Mouse (Mus musculus) G1E (cell line): Measurements from ENCODE around the gene Ctdspl. TPM values are rescaled to one million over a fixed set of nuclear protein-coding genes. Genes with fewer than 3 reads are reported as not detected.

Experiments
- ATAC-seq: 2 replicates; pipeline ENCODE4 v1.8.0; 2016; ENCODE audit warnings: mild to moderate bottlenecking; ENCODE audit not compliant: insufficient number of reproducible peaks, poor library complexity, low FRiP score, severe bottlenecking; ENCODE audit errors: extremely low read depth
- DNase-seq: peaks from one replicate; pipeline ENCODE4 v3.0.0; 2012; ENCODE audit warnings: low spot score
- H3K27me3 ChIP-seq: 2 replicates; pipeline ENCODE4 v1.6.1; 2012; ENCODE audit warnings: mild to moderate bottlenecking, low read length, inconsistent platforms; ENCODE audit not compliant: insufficient read depth
- H3K36me3 ChIP-seq: replicated peaks from 2 replicates; pipeline ENCODE3; 2012; ENCODE audit warnings: mild to moderate bottlenecking, inconsistent platforms
- H3K4me1 ChIP-seq: 2 replicates; pipeline ENCODE4 v1.6.1; 2012; ENCODE audit warnings: low read depth, low read length, inconsistent platforms, mixed read lengths; ENCODE audit not compliant: insufficient read depth
- H3K4me3 ChIP-seq: 2 replicates; pipeline ENCODE4 v1.5.1; 2012; ENCODE audit warnings: low read depth, mild to moderate bottlenecking, inconsistent platforms, low read length, moderate library complexity, mixed read lengths
- H3K9me3 ChIP-seq: replicated peaks from 2 replicates; pipeline ENCODE4 v1.6.1; 2012; ENCODE audit warnings: inconsistent platforms
- CTCF ChIP-seq: IDR thresholded peaks from 2 replicates; pipeline ENCODE4 v1.5.1; 2012; ENCODE audit warnings: low read depth, low read length, inconsistent platforms, mixed read lengths
- GATA1 ChIP-seq: IDR thresholded peaks from 2 replicates; pipeline ENCODE4 v1.6.1; 2012; ENCODE audit warnings: borderline replicate concordance, low read length, inconsistent platforms, mixed read lengths
- GATA2 ChIP-seq: IDR thresholded peaks from 2 replicates; pipeline ENCODE4 v1.6.1; 2012; ENCODE audit warnings: low read depth, low read length, inconsistent platforms, borderline replicate concordance
- POLR2AphosphoS5 ChIP-seq: IDR thresholded peaks from 2 replicates; pipeline ENCODE4 v1.6.1; 2012; ENCODE audit warnings: low read depth, low read length, inconsistent platforms; ENCODE audit not compliant: insufficient replicate concordance
- TAL1 ChIP-seq: conservative IDR thresholded peaks from 2 replicates; pipeline ENCODE4 v1.6.1; 2012; ENCODE audit warnings: low read depth, low read length, inconsistent platforms, mixed read lengths
- polyA plus RNA-seq: library from polyadenylated mRNA; stranded (reverse); fragments of >175 nt; gene quantifications from 2 replicates; pipeline ENCODE4 v1.2.3, GENCODE M21; 2012
- total RNA-seq, 2 experiments: library from RNA; stranded (forward) in 1 of 2; stranded (reverse) in 1 of 2; fragments of 200-1000 nt in 1 of 2; fragments of >200 nt in 1 of 2; fragmentation: Nextera tagmentation in 1 of 2; gene quantifications; 2 replicates each; pipeline ENCODE4 v1.2.3; 2014 to 2017

Gene Ctdspl
- total and polyA plus RNA-seq, 3 experiments = 0.05 TPM; not detected in 2

- Histone ChIP-seq H3K36me3 (no peaks in the 10 kb centered on the region), H3K4me3 (no peak overlapping the region), H3K27me3 (no peaks in the 10 kb centered on the region), H3K9me3 (peaks cover 90% of the 10 kb centered on the region), H3K4me1 (no peaks in the 10 kb centered on the region)
- DNase-seq (no peak), ATAC-seq (no peak)
- no peak for TF ChIP-seq GATA2
- no peak for TF ChIP-seq CTCF
- TF ChIP-seq TAL1 = no peak
- TF ChIP-seq POLR2AphosphoS5 = no peak
- TF ChIP-seq GATA1 = no peak
Observed at GRCm38 (mm10) chr9:119005303-119006029, 79.2 kb downstream of the Ctdspl start.

- peaks cover 90% of the 10 kb centered on the region for H3K9me3 ChIP-seq
- H3K27me3 ChIP-seq = no peaks in the 10 kb centered on the region
- no peak for ATAC-seq
Observed at GRCm38 (mm10) chr9:119007266-119007665, 81.0 kb downstream of the Ctdspl start.

GRCm38 (mm10) chr9:119008871-119009270 lies 82.6 kb downstream of the Ctdspl start:
- no peak for ATAC-seq
- no peaks in the 10 kb centered on the region for H3K27me3 ChIP-seq
- H3K4me1 ChIP-seq = no peaks in the 10 kb centered on the region
- TF ChIP-seq TAL1 (no peak), GATA2 (no peak), CTCF (no peak), POLR2AphosphoS5 (no peak), GATA1 (no peak)
- H3K9me3 ChIP-seq = peaks cover 85% of the 10 kb centered on the region
- DNase-seq = no peak
- no peak overlapping the region for H3K4me3 ChIP-seq
- no peaks in the 10 kb centered on the region for H3K36me3 ChIP-seq

More at GRCm38 (mm10) chr9:119007266-119007665, 81.0 kb downstream of the Ctdspl start:
- Histone ChIP-seq H3K4me3 (no peak overlapping the region), H3K4me1 (no peaks in the 10 kb centered on the region), H3K36me3 (no peaks in the 10 kb centered on the region)
- TF ChIP-seq TAL1 (no peak), GATA2 (no peak), CTCF (no peak), POLR2AphosphoS5 (no peak), GATA1 (no peak)
- DNase-seq = no peak

GRCm38 (mm10) chr9:119010156-119010710 lies 84.0 kb downstream of the Ctdspl start:
- no peaks in the 10 kb centered on the region for H3K36me3 ChIP-seq
- H3K27me3 ChIP-seq = no peaks in the 10 kb centered on the region
- DNase-seq (no peak), ATAC-seq (no peak)
- no peaks in the 10 kb centered on the region for H3K4me1 ChIP-seq
- no peak overlapping the region for H3K4me3 ChIP-seq
- H3K9me3 ChIP-seq = peaks cover 84% of the 10 kb centered on the region
- TF ChIP-seq GATA2 = no peak
- TF ChIP-seq GATA1 = no peak
- TF ChIP-seq TAL1 = no peak

GRCm38 (mm10) chr9:119016785-119017507 lies 90.7 kb downstream of the Ctdspl start:
- no peak for ATAC-seq

GRCm38 (mm10) chr9:119021731-119022130 lies 95.5 kb downstream of the Ctdspl start:
- no peak for DNase-seq
- TF ChIP-seq GATA2 (no peak), CTCF (no peak), GATA1 (no peak), POLR2AphosphoS5 (no peak), TAL1 (no peak)
- H3K4me3 ChIP-seq = no peak overlapping the region
- ATAC-seq = no peak
- no peaks in the 10 kb centered on the region for H3K36me3 ChIP-seq
- H3K4me1 ChIP-seq = no peaks in the 10 kb centered on the region
- no peaks in the 10 kb centered on the region for H3K27me3 ChIP-seq
- H3K9me3 ChIP-seq = peaks cover 79% of the 10 kb centered on the region

More at GRCm38 (mm10) chr9:119016785-119017507, 90.7 kb downstream of the Ctdspl start:
- Histone ChIP-seq H3K9me3 (peaks cover 81% of the 10 kb centered on the region), H3K4me3 (no peak overlapping the region), H3K36me3 (no peaks in the 10 kb centered on the region), H3K27me3 (no peaks in the 10 kb centered on the region), H3K4me1 (no peaks in the 10 kb centered on the region)
- DNase-seq = no peak
- TF ChIP-seq GATA2 (no peak), TAL1 (no peak), POLR2AphosphoS5 (no peak), GATA1 (no peak), CTCF (no peak)
